Mouse (Mus musculus) spleen, adult 2 months (tissue): Measurements from ENCODE around the gene 1700020A23Rik. TPM values are rescaled to one million over a fixed set of nuclear protein-coding genes. Genes with fewer than 3 reads are reported as not detected.

ENCODE experiments used
- DNase-seq, 2 experiments: peaks; one replicate each; pipeline versions ENCODE4 v3.0.0 to v3.0.0-alpha.2; 2012 to 2021; ENCODE audit warnings: low spot score in 2 of 2, low read depth in 1 of 2
- H3K27ac ChIP-seq: fragments of 200-500 bp; 2 replicates; pipeline ENCODE4 v1.5.1; 2012; ENCODE audit warnings: low read length, inconsistent platforms; ENCODE audit not compliant: insufficient read depth
- H3K27me3 ChIP-seq: fragments of 200-500 bp; 2 replicates; pipeline ENCODE4 v1.6.1; 2012; ENCODE audit warnings: mild to moderate bottlenecking, moderate library complexity, low read length, inconsistent platforms; ENCODE audit not compliant: control insufficient read depth, insufficient read depth
- H3K36me3 ChIP-seq: fragments of 200-500 bp; 2 replicates; pipeline ENCODE4 v1.6.1; 2012; ENCODE audit warnings: mild to moderate bottlenecking, low read length, inconsistent platforms; ENCODE audit not compliant: control insufficient read depth, insufficient read depth
- H3K4me1 ChIP-seq: fragments of 200-500 bp; 2 replicates; pipeline ENCODE4 v1.6.1; 2011; ENCODE audit warnings: inconsistent platforms; ENCODE audit not compliant: control insufficient read depth, insufficient read depth, insufficient read length
- H3K4me3 ChIP-seq: fragments of 200-500 bp; 2 replicates; pipeline ENCODE4 v1.5.1; 2011; ENCODE audit warnings: mild to moderate bottlenecking, inconsistent platforms; ENCODE audit not compliant: insufficient read depth, insufficient read length; ENCODE audit errors: extremely low read depth
- CTCF ChIP-seq: fragments of 200-500 bp; IDR thresholded peaks from 2 replicates; pipeline ENCODE4 v1.5.1; 2011; ENCODE audit warnings: mild to moderate bottlenecking, inconsistent platforms; ENCODE audit not compliant: insufficient read depth, insufficient read length, insufficient replicate concordance; ENCODE audit errors: extremely low read depth
- POLR2A ChIP-seq: fragments of 200-500 bp; IDR thresholded peaks from 2 replicates; pipeline ENCODE4 v1.6.1; 2011; ENCODE audit warnings: low read depth, low read length, inconsistent platforms
- WGBS: fragments of 180-500 bp; shearing (Covaris S2); methylation state at CpG from one replicate; pipeline ENCODE4 v1.1.7; 2018; 5-methylcytosine and 5-hydroxymethylcytosine counted together
- polyA plus RNA-seq: library from polyadenylated mRNA; depleted of rRNA; stranded (reverse); fragments of >200 nt; gene quantifications from 2 replicates; pipeline ENCODE4 v1.2.3, GENCODE M21; 2012

Gene 1700020A23Rik
- polyA plus RNA-seq, 1 experiment, result not detected

- DNase-seq, result peak in 1 of 2 experiments; percentile 60
- peak; percentile 87 for TF ChIP-seq CTCF
- no peak for TF ChIP-seq POLR2A
- no peaks in the 10 kb centered on the region for H3K36me3 ChIP-seq
- H3K4me1 ChIP-seq, result no peaks in the 10 kb centered on the region
- H3K27me3 ChIP-seq, result no peaks in the 10 kb centered on the region
- no peak overlapping the region for H3K27ac ChIP-seq
- 29% methylated on average over 16 of the region's 16 CpGs for WGBS
- no peak overlapping the region for H3K4me3 ChIP-seq
Measured at GRCm38 (mm10) chr2:130411558-130412495, 6.8 kb downstream of the 1700020A23Rik start.

- TF ChIP-seq POLR2A (no peak), CTCF (no peak)
- 80% methylated on average over 3 of the region's 3 CpGs for WGBS
Measured at GRCm38 (mm10) chr2:130412775-130413174, 7.7 kb downstream of the 1700020A23Rik start.

GRCm38 (mm10) chr2:130414094-130414856 is 9.2 kb downstream of the 1700020A23Rik start:
- Histone ChIP-seq H3K27me3 (no peaks in the 10 kb centered on the region), H3K27ac (no peak overlapping the region), H3K4me3 (no peak overlapping the region), H3K4me1 (no peaks in the 10 kb centered on the region), H3K36me3 (peaks cover 2% of the 10 kb centered on the region; the same call in 1 of the 2 replicates)
- TF ChIP-seq CTCF, result no peak
- TF ChIP-seq POLR2A, result no peak
- 78% methylated on average over 6 of the region's 6 CpGs for WGBS
- no peak for DNase-seq

More at GRCm38 (mm10) chr2:130412775-130413174, 7.7 kb downstream of the 1700020A23Rik start:
- Histone ChIP-seq H3K4me3 (no peak overlapping the region), H3K27ac (no peak overlapping the region), H3K4me1 (no peaks in the 10 kb centered on the region), H3K27me3 (no peaks in the 10 kb centered on the region), H3K36me3 (no peaks in the 10 kb centered on the region)
- DNase-seq, result no peak

- H3K27me3 ChIP-seq, result no peaks in the 10 kb centered on the region
- TF ChIP-seq CTCF, result no peak
- no peak for TF ChIP-seq POLR2A
- peaks cover 6% of the 10 kb centered on the region; the same call in 1 of the 2 replicates for H3K4me1 ChIP-seq
- H3K4me3 ChIP-seq, result no peak overlapping the region
- WGBS, result 94% methylated on average over 26 of the region's 26 CpGs
- no peak for DNase-seq
- peaks cover 2% of the 10 kb centered on the region; the same call in 1 of the 2 replicates for H3K36me3 ChIP-seq
- H3K27ac ChIP-seq, result no peak overlapping the region
Measured at GRCm38 (mm10) chr2:130421781-130422620, 16.9 kb downstream of the 1700020A23Rik start.

GRCm38 (mm10) chr2:130423397-130424125 is 18.5 kb downstream of the 1700020A23Rik start:
- TF ChIP-seq CTCF (no peak), POLR2A (no peak)
- 17% methylated on average over 49 of the region's 49 CpGs for WGBS
- peaks cover 6% of the 10 kb centered on the region; the same call in 1 of the 2 replicates for H3K4me1 ChIP-seq
- peak overlapping the region; percentile 91 for H3K4me3 ChIP-seq
- H3K27me3 ChIP-seq, result no peaks in the 10 kb centered on the region
- peak overlapping the region; percentile 95 for H3K27ac ChIP-seq
- peak; percentile 52 to 75 for DNase-seq
- peaks cover 2% of the 10 kb centered on the region; the same call in 1 of the 2 replicates for H3K36me3 ChIP-seq
